Mouse (Mus musculus) adrenal gland, postnatal 10 days (tissue): ENCODE data around the gene Tex36. TPM values are rescaled to one million over a fixed set of nuclear protein-coding genes. Genes with fewer than 3 reads are reported as not detected.

Source experiments
- DNase-seq: peaks from one replicate; pipeline ENCODE4 v3.0.0; 2021; ENCODE audit warnings: mixed read lengths
- total RNA-seq, 2 experiments: library from RNA; stranded (reverse); gene quantifications; 2 replicates each; pipeline ENCODE4 v1.2.3; 2021

Gene Tex36
- total RNA-seq, 2 experiments from 2014 or later = not detected

DNA sequence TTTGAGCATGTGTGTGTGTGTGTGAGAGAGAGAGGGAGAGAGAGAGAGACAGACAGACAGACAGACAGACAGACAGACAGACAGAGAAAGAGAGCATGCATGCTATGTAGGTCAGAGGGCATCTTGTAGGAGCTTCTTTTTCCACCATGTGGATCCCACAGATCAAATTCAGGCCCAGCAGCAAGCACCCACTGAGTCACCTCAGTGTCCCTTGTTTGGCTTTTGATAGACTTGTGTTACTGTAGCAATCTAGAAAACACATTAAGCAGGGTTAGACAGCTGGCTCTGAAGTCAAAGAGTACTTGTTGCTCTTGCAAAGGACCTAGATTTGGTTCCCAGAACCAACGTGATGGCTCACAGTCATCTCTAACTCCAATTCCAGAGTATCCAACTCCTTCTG is 10.2 kb downstream of the Tex36 start:
- DNase-seq = no peak

DNA sequence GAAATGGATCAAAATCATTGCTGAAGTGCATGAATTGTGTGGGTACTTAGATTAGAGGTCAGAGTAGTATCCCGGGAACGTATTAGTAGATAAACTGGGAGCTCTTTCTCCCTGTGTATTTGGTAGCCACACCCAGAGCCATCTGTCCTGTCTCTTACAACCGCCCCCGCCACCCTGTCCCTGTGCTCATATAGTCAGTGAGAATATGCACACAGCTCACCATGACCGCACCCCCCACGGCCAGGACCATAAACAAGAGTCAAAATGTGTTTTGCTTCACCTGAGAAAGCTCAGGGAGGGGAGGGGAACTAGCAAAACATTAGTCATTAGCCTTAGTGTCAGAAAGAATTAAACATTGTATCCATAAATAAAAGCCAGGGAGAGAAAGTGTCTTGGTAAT is 18.7 kb downstream of the Tex36 start:
- DNase-seq = no peak

DNA sequence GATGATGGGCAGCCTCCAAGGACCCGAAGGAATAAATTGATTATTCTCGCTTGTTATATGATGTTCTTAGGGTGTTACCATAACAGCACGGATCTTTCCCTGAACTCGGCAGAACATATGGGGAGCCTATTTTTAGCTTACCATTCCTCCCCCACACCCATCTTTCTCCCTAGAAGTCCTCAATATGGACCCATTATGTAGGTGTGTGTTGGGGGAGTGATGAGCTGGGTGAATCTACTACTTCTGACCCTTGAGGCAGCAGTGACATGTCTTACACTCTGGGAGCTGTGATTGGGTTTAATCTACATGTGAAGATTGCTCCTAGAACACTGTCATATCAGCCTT is 21.7 kb downstream of the Tex36 start:
- DNase-seq = no peak

DNA sequence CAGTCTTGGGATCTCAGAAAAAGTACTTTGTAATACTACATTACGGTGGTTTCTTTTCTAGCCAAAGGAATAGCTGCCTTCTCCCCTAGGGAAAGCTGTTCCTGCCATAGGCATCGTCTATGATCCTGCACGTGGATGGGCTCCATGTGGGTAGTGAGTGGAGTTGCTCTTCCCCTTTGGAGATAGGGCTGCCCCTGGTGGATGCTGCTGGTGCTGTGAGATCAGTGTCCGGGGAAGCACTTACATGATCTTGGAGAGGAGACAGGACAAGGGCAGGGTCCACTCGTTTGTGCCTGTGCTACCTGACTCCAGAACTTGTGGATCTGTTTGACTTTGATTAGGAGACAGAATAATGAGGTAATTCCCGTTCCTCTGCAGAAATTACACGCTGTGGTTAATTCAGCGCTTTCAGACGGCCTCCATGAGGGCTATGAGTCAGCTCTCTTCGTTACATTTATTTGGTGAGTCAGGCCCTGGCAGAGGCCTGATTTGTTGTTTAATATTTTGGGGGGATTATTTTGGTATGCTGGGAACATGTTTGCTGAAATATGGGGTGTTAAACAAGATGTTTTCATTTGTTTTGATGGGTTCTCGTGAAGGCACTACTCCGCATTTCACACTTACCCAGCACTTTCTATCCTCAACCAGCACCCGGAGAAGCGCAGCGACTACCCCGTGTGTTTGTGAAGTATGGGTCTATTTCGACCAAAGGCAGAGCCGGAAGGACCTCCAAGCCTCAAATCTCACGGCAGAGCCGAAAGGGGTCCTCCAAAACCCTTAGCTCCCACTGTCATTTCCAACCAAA is 22.3 kb downstream of the Tex36 start:
- DNase-seq = no peak

DNA sequence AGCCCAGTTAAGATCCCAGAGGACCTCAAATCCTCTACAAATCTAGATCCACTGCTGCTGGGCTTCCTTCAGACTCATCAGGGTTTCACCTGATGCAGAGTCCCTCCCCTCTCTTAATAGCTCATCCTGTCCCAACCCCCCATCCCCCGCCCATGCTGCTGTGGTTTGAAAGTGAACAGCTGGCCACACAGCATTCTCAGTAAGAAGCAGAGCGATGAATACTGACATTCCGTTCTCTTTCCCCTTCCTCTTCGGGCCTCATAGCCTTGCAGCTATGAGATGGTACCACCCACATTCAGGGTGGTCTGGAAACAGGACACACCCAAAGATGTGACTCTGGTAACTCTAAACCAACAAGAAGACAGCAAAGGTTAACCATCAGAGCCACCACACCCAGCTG is 25.1 kb downstream of the Tex36 start:
- no peak for DNase-seq

DNA sequence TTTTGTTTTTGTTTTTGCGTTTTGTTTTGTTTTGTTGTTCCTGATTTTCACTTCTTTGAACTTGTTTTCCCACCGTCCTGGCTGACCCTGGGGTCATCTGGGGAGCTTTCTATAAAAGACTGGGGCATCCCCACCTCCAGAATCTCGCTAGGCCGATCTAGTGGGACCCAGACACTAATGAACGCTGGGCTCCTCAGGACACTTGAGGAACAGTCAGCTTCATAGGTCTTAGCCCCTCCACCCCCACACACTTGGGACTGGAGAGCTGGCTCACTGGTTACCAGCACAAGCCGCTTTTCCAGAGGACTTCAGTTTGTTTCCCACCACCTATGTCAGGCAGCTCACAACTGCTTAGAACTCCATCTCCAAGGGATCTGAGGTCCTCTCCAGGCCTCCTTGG is 25.7 kb downstream of the Tex36 start:
- no peak for DNase-seq

DNA sequence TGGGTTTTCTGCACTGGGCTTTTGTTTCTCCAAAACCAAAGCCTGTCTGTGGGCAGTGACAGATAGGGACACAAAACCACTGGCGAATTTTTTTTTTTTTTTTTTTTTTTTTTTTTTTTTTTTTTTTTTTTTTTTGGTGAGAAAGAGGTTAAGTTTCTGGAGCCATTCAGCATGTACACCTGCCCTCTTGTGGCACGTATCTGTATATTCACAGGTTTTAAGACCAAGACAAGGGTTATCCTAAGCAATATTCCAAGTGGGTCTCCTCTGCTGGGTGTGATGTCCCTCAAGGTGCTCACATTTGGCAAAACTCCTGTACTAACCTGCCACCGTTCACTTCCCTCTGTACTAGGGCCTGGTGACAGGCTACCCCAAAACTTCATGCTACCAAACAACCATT is 30.0 kb downstream of the Tex36 start:
- DNase-seq = no peak

DNA sequence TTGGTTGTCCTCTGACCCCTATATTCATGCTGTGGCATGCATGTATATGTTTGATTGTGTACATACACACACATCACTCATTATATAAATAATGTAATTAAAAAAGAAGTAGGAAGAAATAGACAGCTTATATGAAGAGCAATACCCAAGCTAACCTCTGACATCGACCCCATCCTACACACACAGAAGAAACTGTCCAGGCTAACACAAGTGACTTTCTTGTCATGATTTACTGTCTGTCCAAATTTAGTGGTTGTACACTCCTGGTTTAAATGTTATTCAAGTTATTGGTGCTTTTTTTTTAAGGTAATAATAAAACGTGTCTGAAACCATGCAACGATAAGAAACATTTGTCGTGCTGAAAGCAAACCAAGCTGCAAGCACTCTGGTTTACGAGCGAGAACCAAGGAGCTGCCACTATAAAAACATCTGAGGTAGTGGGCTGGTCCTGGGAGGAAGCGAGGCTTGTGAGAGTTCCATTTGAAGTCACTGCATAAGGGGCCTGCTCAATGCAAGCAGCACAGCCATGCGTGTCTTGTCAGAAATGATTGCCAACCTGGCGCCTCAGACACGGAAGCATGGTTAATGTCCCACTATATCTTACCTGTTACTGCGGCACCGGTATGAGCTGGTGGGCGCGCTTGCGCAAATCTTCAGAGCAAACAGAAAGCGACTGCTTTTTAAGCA is 32.6 kb downstream of the Tex36 start:
- DNase-seq = no peak

DNA sequence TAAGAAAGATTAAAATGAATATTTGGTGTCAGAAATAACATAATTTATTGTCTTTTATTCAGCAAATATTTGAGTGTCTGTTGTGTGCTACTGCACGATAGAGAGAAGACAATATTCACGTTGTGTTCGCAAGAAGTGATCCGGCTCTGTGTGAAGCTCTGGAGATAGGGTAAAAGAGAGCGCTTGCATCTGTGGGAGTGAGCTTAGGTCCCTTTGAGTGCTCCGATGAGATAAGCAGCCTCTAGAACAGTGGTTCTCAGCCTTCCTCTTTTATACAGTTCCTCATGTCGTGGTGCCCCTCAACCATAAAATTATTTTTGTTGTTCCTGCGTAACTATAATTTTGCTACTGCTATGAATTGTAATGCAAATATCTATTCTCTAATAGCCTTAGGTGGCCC is 37.4 kb downstream of the Tex36 start:
- no peak for DNase-seq

DNA sequence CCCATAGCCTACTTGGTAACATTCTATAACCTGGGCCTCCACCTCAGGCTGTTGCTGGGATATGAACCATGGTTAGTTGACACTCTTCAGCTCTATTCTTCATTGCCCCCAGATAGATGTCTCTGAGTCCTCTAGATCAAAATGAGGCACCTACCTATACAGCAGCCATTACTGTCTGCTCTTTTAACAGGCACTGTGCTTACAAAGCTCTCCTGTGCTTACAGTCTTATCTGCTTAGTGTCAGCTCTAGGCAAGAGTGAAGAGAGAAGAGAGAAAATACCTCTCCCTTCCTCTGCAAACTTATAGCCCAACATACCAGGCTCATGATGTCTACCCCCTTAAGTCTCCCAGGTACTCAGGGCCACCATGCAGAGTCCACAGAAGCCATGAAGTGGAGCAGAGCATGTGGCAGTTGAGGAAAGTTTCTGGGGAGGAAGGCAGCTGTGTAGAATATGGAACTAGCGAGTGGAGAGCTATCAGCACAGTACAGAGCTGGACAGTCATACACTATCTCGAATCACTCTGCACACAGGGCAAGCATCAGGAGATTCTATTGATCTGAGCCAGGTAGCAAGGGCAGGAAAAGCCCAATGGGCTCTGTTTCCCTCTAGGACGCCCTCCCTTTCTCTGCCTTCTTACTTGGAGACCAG is 38.7 kb downstream of the Tex36 start:
- no peak for DNase-seq

DNA sequence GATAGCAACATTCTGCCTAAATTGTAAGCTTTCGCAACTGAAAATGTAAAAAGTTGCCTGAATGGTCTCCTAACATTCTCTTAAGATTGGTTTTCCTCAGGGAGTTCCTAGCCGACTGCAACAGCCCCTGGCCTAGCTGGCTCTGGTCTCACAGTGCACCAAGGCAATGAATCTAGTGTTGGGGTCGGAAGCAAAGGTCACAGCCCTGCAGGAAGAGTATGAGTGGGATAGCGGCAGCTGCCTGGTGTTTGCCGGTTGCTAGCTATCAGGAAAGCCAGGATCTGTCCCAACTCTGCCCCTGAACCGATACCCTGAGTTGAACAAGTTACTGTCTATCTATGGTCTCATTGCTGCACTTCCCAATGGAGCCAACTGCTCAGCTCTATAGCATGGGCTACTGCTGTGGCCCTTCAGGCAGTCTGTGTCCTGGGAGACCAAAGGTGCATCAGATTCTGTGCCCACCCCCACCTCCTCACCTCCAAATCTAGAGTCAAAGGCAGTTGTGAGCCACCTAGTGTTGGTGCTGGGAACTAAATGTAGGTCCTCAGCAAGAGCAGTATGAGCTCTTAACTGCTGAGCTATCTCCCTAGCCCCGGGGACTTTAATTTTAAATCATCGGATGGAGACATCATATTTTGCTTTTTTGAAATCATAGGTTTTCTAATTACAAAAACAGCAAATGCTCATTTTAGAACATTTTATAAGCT is 46.0 kb downstream of the Tex36 start:
- DNase-seq = peak; percentile 32

DNA sequence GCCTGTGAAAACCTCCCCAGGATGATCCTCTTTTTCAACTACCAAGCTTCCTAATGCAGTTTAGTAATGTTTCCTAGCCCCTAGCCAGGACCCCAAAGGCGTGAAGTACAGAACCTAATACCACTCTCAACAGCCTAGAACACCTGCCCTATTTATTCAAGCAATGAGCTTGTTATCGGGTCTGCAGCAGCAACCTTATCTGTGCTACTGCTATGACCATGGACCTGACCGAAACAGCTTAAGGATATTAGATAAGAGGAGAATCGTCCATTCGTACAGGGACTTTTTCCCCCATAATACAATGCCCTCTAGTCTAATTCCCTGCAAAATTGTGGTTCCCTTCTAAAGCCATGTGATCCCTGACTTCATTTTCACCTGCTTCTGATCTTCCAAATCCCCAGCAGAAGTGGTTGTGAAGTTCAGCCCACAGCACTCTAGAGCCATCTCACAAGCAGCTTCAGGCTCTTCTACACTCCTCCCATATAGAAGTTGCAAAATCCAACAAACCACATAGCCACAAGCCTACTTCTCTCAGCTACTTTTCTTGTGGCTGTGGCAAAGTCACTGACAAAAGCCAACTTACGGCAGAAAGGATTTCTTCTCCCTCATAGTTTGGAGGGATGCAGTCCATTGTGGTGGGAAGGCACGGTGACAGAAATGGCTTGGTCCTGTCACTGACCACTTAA is 49.5 kb downstream of the Tex36 start:
- no peak for DNase-seq

DNA sequence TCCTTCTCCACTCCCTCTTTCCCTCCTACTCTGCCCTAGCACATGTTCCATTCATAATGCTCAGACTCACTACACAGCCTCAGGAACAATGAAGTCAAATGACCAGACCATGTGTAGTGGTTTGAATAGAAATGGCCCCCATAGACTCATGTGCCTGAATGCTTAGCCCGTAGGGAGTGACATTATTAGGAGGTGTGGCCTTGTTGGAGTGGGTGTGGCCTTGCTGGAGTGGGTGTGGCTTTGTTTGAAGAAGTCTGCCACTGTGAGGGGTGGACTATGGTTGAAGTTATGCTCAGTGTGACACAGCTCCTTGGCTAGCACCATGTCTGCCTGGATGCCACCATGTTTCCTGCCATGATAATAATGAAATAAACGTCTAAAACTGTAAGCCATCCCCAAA is 51.0 kb downstream of the Tex36 start:
- DNase-seq = no peak

DNA sequence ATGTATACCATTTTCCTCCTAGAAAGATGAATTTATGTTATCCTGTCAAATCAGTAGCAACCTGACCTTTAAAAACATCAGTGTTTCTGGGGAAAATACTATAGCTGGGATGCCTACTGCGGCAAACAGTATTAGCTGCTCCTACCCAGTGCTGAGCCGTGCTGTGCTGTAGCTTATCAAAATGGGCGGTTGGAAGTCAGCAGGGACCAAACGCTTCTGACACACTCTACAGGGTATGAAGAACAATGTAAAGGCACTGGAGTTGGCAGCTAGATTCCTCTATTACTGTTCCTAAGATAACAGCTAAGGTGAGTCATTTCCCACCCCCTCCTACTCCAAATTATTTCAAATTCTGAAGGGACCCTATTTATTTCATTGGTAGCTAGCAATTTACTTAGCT is 53.5 kb downstream of the Tex36 start:
- no peak for DNase-seq

DNA sequence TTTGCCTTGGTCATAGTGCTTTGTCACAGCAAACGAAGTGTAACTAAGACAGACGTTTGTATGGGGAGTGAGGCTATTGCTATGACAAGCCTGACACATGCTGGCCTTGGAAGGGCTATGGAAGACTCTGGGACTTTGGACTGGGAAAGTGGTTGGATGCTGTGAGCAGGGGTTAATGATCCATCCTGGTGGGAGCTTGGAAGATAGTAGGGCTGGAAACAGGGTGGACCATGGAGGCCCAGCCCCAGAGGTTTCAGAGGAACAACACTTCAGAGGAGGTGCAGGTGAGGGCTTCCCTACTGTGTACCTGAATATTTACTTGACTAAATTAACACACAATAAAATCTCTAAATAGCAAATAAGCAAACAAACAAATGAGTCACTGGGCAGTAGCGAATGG is 56.3 kb downstream of the Tex36 start:
- DNase-seq = no peak

DNA sequence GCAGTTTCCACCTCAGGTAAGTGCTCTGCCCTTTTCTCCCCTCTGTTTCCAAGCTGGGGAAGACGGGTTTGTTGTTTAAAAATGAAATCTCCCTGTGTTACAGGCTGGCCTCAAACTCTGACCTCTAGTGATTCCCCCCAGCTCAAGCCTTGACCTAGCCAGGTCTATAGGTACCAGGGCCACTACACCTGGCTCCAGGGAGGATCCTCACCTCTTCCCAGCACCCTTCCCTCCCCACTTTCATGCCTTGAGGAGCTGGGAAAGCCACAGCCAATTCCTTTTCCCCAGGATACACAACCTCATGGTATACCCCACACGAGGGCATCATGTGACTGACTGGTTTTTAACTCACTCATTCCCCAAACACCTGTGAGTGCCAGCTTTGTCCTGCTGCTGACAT is 57.0 kb downstream of the Tex36 start:
- DNase-seq = no peak

DNA sequence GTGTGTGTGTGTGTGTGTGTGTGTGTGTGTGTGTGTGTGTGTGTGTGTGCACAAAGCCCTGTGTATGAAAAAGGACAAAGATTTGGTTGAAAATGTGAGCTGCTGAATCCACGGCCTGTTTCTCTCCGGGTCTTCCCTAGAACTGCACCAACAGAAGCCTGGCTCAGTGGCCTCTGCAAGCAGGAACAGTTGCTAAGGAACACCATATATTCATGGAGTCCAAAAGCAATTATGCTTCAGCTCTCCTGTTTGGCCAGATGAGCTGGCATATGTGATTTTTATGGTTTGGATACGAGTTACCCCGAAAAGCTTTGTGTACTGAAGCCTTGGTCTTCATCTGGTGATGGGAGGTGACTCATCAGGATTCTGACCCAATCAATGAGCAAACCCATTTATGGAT is 58.8 kb downstream of the Tex36 start:
- DNase-seq = no peak

DNA sequence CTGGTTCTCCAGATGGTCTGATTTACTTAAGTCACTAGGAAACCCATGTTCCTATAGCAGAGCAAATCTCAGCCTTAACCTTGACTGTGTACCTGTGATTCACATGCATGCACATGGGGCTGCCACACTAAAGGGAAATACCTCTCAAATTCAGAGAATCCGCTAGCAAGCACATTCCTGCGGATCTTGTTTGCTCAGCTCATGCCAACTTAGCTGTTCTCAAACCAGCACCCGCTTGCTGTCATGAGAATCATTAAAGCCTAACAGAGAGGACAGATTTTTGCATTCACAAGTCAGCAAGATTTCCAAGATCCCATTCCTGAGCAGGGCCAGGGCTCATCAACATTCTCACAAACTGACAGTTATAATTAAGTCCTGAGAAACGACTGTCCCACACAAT is 64.6 kb downstream of the Tex36 start:
- no peak for DNase-seq
